Comparison of ENCODE assay signal across 9 mouse cellular contexts in genomic region chr15:99715361-99715865, GRCm38 (mm10). TPM values are rescaled to one million over a fixed set of nuclear protein-coding genes. Genes with fewer than 3 reads are reported as not detected.
DNase-seq lines count a peak whose midpoint lies in the region; ATAC-seq and TF ChIP-seq lines count a peak whose summit lies in the region.
"Had no signal": no experiment of that assay in that cellular context is flagged by ENCODE, and none has a peak within 500 bp of the region (broad histone marks: within the 10 kb centered on the region; RNA-seq: fewer than 3 reads in every experiment).

No protein-coding gene starts in this region.

- DNase-seq in gastrocnemius, adult 2 months = no peak
- DNase-seq in gastrocnemius, postnatal 36 days = no peak
- no peak for DNase-seq in ovary, postnatal 10 days (ENCODE audit: low spot score)
- no peak for DNase-seq in thymus, postnatal 25 days
- DNase-seq in lung, adult 18-20 months = no peak

- no peak overlapping the region for H3K4me3 ChIP-seq in gastrocnemius, adult 2 months
- H3K4me3 ChIP-seq in bone marrow, adult 2 months (replicated peaks; ENCODE audit: control insufficient read depth, low read depth, low read length) = no peak overlapping the region
- no peak overlapping the region for H3K4me3 ChIP-seq in hindbrain, embryonic 16.5 days (ENCODE audit: low read length)
- H3K4me3 ChIP-seq in midbrain, embryonic 12.5 days = no peak overlapping the region
- H3K4me3 ChIP-seq: lung, embryonic 15.5 days had no signal

- no peaks in the 10 kb centered on the region for H3K27me3 ChIP-seq in hindbrain, embryonic 16.5 days (replicated peaks; ENCODE audit: control insufficient read depth, insufficient read depth, low read length)
- no peaks in the 10 kb centered on the region for H3K27me3 ChIP-seq in midbrain, embryonic 12.5 days
- H3K27me3 ChIP-seq: lung, embryonic 15.5 days had no signal

- no peak overlapping the region; the same call in 1 of the 2 replicates for H3K9ac ChIP-seq in hindbrain, embryonic 16.5 days (ENCODE audit: low read depth, low read length)
- H3K9ac ChIP-seq in midbrain, embryonic 12.5 days (replicated peaks) = no peak overlapping the region
- H3K9ac ChIP-seq: lung, embryonic 15.5 days had no signal

- 58% methylated on average over 13 of the region's 13 CpGs for WGBS in bone marrow, adult 2 months
- 41% methylated on average over 13 of the region's 13 CpGs for WGBS in hindbrain, embryonic 16.5 days
- WGBS in midbrain, embryonic 12.5 days = 83% methylated on average over 13 of the region's 13 CpGs

- TF ChIP-seq CTCF in gastrocnemius, adult 2 months (IDR thresholded peaks at IDR 0.05) = no peak
- no peak for TF ChIP-seq CTCF in bone marrow, adult 2 months (IDR thresholded peaks at IDR 0.05; ENCODE audit: control insufficient read depth, insufficient read depth, low read length)

- peaks cover 37% of the 10 kb centered on the region for H3K36me3 ChIP-seq in hindbrain, embryonic 16.5 days (ENCODE audit: control insufficient read depth, insufficient read depth, low read length)
- peaks cover 82% of the 10 kb centered on the region for H3K36me3 ChIP-seq in midbrain, embryonic 12.5 days

- peak; percentile 51 for ATAC-seq in hindbrain, embryonic 16.5 days
- no peak for ATAC-seq in midbrain, embryonic 12.5 days (ENCODE audit: low FRiP score, low read depth)

- peaks cover 2% of the 10 kb centered on the region for H3K4me1 ChIP-seq in bone marrow, adult 2 months (ENCODE audit: control insufficient read depth, insufficient read depth, low read length)
- H3K4me1 ChIP-seq in hindbrain, embryonic 16.5 days (ENCODE audit: control insufficient read depth, insufficient read depth, low read depth, low read length) = peaks cover 20% of the 10 kb centered on the region
- peaks cover 17% of the 10 kb centered on the region for H3K4me1 ChIP-seq in midbrain, embryonic 12.5 days

- intact Hi-C loops in gastrocnemius, adult 2 months (cut with DNase I) = loop anchor here (1.0 kb wide), 1 partner anchor 63 kb away; no protein-coding TSS in a partner anchor
- intact Hi-C loops in gastrocnemius, postnatal 36 days (cut with DNase I) = loop anchor here (1.0 to 5.0 kb wide), 2 partner anchors 63 to 187 kb away; no protein-coding TSS in a partner anchor

- no peak overlapping the region for H3K4me2 ChIP-seq in hindbrain, embryonic 16.5 days (ENCODE audit: low read length)
- H3K4me2 ChIP-seq in midbrain, embryonic 12.5 days (replicated peaks) = no peak overlapping the region
- H3K4me2 ChIP-seq: lung, embryonic 15.5 days had no signal

- H3K27ac ChIP-seq in gastrocnemius, adult 2 months = peak overlapping the region; percentile 96; the same call in 1 of the 2 replicates
- H3K27ac ChIP-seq in bone marrow, adult 2 months (ENCODE audit: control insufficient read depth, insufficient read depth, low read depth, low read length, poor library complexity) = peak overlapping the region; percentile 8; the same call in 1 of the 2 replicates
- peak overlapping the region; percentile 64 for H3K27ac ChIP-seq in hindbrain, embryonic 16.5 days (ENCODE audit: low read depth, low read length)
- H3K27ac ChIP-seq in midbrain, embryonic 12.5 days (replicated peaks) = peak overlapping the region; percentile 40; the same call in 1 of the 2 replicates
- H3K27ac ChIP-seq: lung, embryonic 15.5 days had no signal

- no peaks in the 10 kb centered on the region for H3K9me3 ChIP-seq in hindbrain, embryonic 16.5 days (ENCODE audit: control insufficient read depth, low read length)
- no peaks in the 10 kb centered on the region for H3K9me3 ChIP-seq in midbrain, embryonic 12.5 days
- H3K9me3 ChIP-seq: lung, embryonic 15.5 days had no signal

- no peak for TF ChIP-seq POLR2A in bone marrow, adult 2 months (IDR thresholded peaks at IDR 0.05; ENCODE audit: borderline replicate concordance, control insufficient read depth, low read depth, low read length)

RNA-seq across cellular contexts. Expression of gene Gpd1, which starts 1.9 kb away (rescaled TPM):
- 100 to 1,000 TPM; 381 to 575 TPM for total RNA-seq in gastrocnemius, adult 2 months (2021)
- total RNA-seq in gastrocnemius, postnatal 36 days (2021) = 100 to 1,000 TPM; 569 to 657 TPM
- 6.6 and 9.3 TPM in 2 replicates for polyA plus RNA-seq in bone marrow, adult 2 months (2011; ENCODE audit: insufficient read depth, insufficient read length, low replicate concordance, missing spikeins)
- polyA plus RNA-seq in hindbrain, embryonic 16.5 days (2015; fragmentation: Nextera tagmentation; extraction: Ambion mirVana) = 3.1 and 4.6 TPM in 2 replicates
- 0.75 and 0.96 TPM in 2 replicates for polyA plus RNA-seq in midbrain, embryonic 12.5 days (2016; fragmentation: Nextera tagmentation; extraction: Ambion mirVana)

RNA-seq across cellular contexts. Expression of gene Cox14, which starts 10.0 kb away (rescaled TPM):
- total RNA-seq in gastrocnemius, adult 2 months (2021) = 100 to 1,000 TPM; 145 to 166 TPM
- total RNA-seq in gastrocnemius, postnatal 36 days (2021) = 100 to 1,000 TPM; 151 to 159 TPM
- polyA plus RNA-seq in bone marrow, adult 2 months (2011; ENCODE audit: insufficient read depth, insufficient read length, low replicate concordance, missing spikeins) = 42.7 and 80.8 TPM in 2 replicates
- 175 and 191 TPM in 2 replicates for polyA plus RNA-seq in hindbrain, embryonic 16.5 days (2015; fragmentation: Nextera tagmentation; extraction: Ambion mirVana)
- polyA plus RNA-seq in midbrain, embryonic 12.5 days (2016; fragmentation: Nextera tagmentation; extraction: Ambion mirVana) = 156 and 164 TPM in 2 replicates

RNA-seq across cellular contexts. Expression of gene Gm17349, which starts 10.1 kb away (rescaled TPM):
- 1 to 10 TPM in 1 of 2 experiments, not detected in 1; 1.0 TPM for total RNA-seq in gastrocnemius, adult 2 months (2021)
- total RNA-seq in gastrocnemius, postnatal 36 days (2021) = 1 to 10 TPM in 1 of 2 experiments, not detected in 1; 1.2 TPM
- not detected in 2 replicates for polyA plus RNA-seq in bone marrow, adult 2 months (2011; ENCODE audit: insufficient read depth, insufficient read length, low replicate concordance, missing spikeins)
- not detected in 2 replicates for polyA plus RNA-seq in hindbrain, embryonic 16.5 days (2015; fragmentation: Nextera tagmentation; extraction: Ambion mirVana)
- polyA plus RNA-seq in midbrain, embryonic 12.5 days (2016; fragmentation: Nextera tagmentation; extraction: Ambion mirVana) = not detected in 2 replicates
- polyA plus RNA-seq: lung, embryonic 15.5 days had no signal

RNA-seq across cellular contexts. Expression of gene Smarcd1, which starts 13.5 kb away (rescaled TPM):
- 1 to 10 TPM; 6.9 to 7.2 TPM for total RNA-seq in gastrocnemius, adult 2 months (2021)
- 1 to 10 TPM; 5.5 to 6.1 TPM for total RNA-seq in gastrocnemius, postnatal 36 days (2021)
- 10.1 and 10.7 TPM in 2 replicates for polyA plus RNA-seq in bone marrow, adult 2 months (2011; ENCODE audit: insufficient read depth, insufficient read length, low replicate concordance, missing spikeins)
- polyA plus RNA-seq in hindbrain, embryonic 16.5 days (2015; fragmentation: Nextera tagmentation; extraction: Ambion mirVana) = 71.7 and 86.2 TPM in 2 replicates
- 141 and 157 TPM in 2 replicates for polyA plus RNA-seq in midbrain, embryonic 12.5 days (2016; fragmentation: Nextera tagmentation; extraction: Ambion mirVana)

RNA-seq across cellular contexts. Expression of gene Asic1, which starts 45.2 kb away (rescaled TPM):
- total RNA-seq in gastrocnemius, adult 2 months (2021) = under 1 TPM in 1 of 2 experiments, not detected in 1; 0.31 TPM
- under 1 TPM; 0.10 TPM for total RNA-seq in gastrocnemius, postnatal 36 days (2021)
- 4.7 TPM in 1 of 2 replicates, not detected in the other for polyA plus RNA-seq in bone marrow, adult 2 months (2011; ENCODE audit: insufficient read depth, insufficient read length, low replicate concordance, missing spikeins)
- 45.1 and 59.4 TPM in 2 replicates for polyA plus RNA-seq in hindbrain, embryonic 16.5 days (2015; fragmentation: Nextera tagmentation; extraction: Ambion mirVana)
- polyA plus RNA-seq in midbrain, embryonic 12.5 days (2016; fragmentation: Nextera tagmentation; extraction: Ambion mirVana) = 36.0 and 43.7 TPM in 2 replicates

Comparison
In these comparisons a context has a peak if more than half of its experiments do, and no peak if none do; other contexts are left out.
1. H3K27ac ChIP-seq: peak in every context shown above with its lines; median percentile 96 in gastrocnemius, adult 2 months; 64 in hindbrain, embryonic 16.5 days; 40 in midbrain, embryonic 12.5 days; 8 in bone marrow, adult 2 months.